Mouse (Mus musculus) mouse trophoblast stem cell (cell line): ENCODE results near the gene Gm15557.
"Not testable (repeated sequence)": the region's sequence is repeated elsewhere in the genome, so short reads cannot be mapped to it uniquely, and the experiment has no call there.

Experiments used
- in situ Hi-C, 2 experiments: fragments of 300-500 bp; cut with MseI, MboI; formaldehyde crosslinking; loops; 2 replicates in 1 of 2; 3 replicates in 1 of 2; pipeline ENCODE4 v1.15.1; 2025

Gene Gm15557

DNA sequence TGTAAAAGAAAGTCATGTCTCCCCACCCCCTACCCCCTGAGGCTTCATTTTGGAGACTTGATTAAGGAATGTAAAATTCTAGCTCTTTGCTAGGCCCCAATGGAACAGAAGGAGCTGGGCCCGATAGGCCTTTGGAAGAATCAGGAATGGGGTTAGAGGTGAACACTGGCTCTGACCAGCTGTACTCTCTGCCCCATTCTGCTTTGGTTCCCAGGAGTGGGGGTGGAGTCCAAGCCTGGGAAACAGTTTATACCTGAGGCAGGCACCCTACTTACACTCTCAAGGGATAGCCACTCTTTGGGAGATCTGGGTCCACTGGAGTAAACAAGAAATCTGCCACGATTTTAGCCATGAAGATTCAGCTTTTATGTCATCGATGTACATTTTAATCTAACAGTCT is at the start of gene Gm15557:
Gene Gm15557, plus strand, starts transcription at position 48 of the 400 bp plus-strand sequence.
- in situ Hi-C loops, result no loop called here

DNA sequence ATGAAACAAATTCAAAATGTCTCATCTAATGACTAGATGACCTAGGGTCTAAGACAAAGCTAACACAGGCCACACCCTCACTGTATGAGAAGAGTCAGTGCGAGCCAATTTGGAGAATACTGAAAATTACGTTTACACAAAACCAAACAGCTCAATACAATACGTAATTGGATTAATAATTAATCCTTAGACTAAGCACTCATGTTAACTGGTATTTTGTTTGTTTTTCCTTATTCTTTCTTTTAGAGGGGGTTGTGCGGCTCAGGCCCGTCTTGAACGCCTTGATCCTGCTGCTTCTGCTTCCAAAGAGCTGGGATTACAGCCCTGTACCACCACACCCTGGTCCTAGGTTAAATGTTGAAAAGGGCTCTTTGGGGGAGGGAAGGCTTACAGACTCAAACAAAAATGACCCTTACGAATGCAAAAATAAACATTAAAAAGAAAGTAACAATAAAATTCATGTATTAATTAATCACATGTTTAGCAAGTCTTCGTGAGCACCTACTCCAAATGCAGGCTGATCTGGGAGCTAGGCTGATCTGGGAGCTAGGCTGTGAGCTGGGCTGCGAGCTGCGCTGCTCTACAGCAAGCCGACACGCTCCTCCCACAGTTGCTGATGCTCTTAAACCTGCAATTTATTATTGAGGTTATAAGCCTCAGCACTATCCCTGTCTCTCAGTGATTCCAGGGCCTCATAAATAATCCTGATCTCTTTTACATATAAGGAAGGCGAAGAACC is 46.1 kb upstream of the Gm15557 start:
- in situ Hi-C loops, result no loop called here

DNA sequence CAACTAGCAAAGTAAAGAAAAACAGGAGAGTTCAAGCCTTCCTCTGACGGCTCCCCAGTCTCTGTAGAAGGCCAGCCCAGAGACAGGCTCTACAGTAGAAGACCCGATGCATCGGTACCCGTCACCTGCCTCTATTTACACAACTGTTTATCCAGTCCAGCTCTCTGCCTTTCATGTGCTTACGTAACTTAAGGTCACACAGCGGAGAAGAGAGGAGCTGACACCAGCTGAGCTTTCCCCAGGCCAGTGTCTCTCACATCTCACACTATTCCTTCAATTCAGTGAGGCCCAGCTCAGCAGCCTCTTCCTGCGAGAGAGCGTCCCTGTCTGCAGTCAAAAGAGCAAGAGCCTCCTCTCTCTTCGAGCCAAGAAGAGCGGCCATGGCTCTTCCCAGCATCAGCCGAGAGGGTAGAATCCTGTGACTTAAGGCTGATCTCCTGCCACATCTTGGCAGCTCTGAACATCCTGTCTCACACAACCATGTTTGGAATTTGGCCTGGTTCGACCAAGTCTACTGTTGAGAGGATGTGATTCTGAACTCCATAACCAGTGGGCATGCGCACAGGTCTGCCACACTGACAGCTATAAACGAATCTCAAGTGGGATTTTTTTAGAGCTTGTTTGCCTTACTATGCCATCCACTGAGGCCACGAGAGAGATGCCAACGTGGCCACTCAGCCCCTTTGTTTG is 45.3 kb upstream of the Gm15557 start:
- in situ Hi-C loops, result no loop called here

DNA sequence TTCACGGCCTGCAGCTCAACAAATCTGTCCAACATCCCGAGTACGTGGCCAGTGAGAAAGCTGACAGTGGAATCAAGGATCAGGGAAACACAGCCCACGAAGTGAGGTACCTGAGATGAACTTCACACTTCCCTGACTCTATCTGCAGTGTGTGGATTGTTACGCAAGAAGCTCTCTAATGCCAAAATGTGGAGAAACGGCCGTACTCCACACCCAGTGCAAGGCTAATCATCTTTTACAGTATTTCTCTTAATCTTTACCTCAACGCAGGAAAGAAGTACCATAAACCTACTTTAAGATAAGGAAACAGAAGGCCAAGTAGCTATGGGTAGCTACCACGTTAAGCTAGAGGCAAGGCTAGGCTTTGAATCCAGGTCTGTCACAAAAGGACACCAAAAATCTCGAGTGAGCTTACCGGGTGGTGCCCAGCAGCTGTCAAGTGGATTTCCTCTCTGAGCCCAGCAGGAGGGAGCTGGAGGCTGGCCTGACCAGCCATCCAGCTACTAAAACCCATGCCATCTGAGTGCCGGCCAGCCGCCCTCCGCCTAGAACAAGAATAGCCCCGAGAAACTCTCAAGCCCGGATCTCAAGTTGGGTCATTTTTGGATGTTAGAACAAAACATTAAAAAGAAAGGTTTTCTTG is 37.4 kb upstream of the Gm15557 start:
- in situ Hi-C loops, result no loop called here

DNA sequence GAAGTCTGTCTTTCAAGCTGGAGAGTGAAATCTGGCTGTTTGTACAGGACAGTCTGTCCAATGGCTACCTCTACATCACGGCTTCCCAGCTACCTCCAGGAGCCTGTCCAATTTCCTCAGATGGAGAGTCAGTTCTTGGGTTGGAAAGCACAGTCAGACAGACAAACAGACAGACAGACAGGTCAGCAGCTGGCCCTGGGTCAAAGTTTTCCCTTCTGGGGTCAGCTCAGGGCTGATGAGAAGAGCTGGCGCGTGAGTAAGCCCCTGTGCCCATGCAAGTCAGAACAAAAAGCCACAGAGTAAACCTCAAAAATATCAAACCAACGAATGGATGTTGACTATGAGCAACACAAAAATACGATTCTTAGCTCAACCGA is 36.9 kb upstream of the Gm15557 start:
- in situ Hi-C loops, result no loop called here

DNA sequence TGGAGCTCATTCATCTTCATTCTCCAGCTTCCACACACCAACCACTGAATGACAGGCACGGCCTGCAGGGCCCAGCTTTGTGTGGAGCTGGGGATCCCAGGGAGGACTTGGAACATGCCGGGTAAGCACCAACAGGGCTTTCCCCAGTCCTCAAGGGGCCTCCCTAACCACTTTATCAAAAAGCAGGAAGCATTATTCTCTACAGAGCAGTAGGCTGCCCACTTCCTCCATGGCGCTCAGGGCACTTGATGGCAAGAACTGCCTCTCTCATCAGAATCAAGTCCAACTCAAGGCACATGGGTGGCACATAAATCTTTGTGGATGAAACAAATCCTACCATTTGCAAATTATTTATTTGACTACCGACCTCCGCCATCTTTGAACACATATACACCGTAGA is 25.8 kb upstream of the Gm15557 start:
- in situ Hi-C loops, result no loop called here

DNA sequence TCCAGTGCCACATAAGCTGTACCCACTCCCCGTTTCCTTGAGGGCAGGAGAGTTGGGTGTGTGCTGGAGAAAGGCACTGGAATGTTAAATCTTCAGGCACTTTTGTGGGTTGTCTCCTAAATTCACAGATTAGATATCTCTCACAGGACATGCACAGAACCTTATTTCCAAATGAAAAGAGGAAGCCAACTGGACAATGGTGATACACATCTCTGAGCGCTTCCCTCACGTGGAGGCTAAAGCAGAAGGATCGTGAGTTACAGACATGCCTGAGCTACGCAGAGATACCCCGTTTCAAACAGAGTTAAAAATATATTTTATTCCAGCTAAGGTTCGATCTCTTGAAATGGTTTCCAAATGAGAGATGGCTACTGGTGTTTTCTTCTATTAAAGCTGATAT is 17.4 kb upstream of the Gm15557 start:
- in situ Hi-C loops, result no loop called here

DNA sequence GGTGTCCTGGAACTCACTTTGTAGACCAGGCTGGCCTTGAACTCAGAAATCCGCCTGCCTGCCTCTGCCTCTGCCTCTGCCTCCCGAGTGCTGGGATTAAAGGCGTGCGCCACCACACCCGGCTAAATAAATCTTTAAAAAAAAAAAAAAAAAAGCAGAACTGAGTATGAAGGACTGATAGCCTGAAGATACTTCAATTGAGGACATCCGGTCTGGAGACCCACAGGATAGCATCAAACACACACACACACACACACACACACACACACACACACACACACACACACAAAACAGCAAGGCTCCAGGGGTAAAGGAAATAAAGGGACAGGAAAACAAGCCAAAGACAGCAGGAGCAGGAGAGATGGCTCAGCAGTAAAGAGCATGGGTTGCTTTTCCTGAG is 15.3 kb upstream of the Gm15557 start:
- in situ Hi-C loops, result not testable (repeated sequence)

DNA sequence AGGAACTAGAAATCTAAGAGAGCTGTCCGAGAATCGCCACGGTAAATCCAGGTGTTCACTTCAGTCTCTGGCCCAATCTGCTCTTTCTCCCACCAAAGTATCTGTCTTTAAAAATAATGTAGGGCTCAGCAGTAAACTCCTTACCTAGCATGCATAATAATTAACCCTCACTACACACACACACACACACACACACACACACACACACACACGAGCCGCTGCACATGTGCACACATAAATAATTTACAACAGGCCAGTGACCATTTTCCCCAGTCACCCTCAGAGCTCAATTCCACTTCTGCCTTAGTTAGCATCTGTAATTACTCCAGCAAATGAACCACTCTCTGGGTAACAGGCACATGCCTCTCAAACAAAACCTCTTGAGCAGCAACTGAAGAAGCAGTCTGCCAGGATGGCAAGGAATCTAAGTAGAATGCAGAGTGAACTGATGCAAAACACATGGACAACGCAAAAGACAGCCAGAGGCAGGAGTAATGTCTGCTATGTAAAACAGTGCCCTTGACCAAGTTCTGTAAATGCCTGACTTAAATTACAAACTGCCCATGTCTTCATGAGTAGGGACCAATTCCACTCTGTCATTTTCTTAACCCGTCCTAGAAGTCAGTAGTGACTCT is 11.7 kb upstream of the Gm15557 start:
- in situ Hi-C loops, result no loop called here

DNA sequence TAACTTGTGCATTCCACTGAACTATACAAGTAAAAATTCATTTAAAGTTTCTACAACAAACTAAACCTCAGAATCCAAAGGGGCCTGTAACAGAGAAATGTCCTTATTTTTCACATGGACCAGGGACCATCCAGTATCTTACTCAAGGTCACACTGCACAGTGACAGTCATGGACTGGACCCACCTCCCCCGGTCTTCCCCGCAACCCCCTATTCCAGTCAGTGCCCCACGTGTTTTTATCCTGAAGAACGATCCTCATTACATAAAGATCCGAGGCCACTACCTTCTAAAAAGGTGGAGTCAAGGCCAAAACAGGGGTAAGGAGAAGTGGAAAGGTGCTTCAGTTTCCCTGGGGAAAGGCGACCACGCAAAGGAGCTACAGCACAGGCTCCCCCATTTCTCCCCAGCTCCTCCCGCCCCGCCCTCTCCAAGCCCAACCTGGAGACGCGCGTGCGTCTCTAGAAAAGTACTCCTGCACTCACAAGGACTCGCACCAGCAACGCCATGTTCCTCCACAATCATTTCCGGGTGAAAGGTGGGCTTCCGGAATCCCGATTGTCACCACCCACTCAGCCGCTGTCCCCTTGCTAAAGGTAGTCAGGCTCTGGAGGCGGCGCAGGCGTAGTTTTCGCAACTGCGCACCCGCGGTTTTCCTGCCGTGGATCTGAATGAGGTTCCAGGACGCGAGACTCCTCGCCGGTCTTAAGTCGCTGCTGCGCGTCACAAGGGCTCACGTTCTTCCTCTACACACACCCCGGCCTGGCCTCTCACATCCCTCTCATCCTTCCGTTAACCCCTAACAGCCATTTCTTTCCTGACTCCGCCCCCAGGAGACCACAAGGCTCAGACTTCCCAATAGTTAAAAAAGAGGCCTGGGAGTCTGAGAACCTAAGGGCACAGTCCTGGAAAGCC is 10.7 kb upstream of the Gm15557 start, which contains the start of gene Uqcc1:
Gene Uqcc1, minus strand, starts transcription at position 780 of the 912 bp plus-strand sequence.
- in situ Hi-C loops, result no loop called here

DNA sequence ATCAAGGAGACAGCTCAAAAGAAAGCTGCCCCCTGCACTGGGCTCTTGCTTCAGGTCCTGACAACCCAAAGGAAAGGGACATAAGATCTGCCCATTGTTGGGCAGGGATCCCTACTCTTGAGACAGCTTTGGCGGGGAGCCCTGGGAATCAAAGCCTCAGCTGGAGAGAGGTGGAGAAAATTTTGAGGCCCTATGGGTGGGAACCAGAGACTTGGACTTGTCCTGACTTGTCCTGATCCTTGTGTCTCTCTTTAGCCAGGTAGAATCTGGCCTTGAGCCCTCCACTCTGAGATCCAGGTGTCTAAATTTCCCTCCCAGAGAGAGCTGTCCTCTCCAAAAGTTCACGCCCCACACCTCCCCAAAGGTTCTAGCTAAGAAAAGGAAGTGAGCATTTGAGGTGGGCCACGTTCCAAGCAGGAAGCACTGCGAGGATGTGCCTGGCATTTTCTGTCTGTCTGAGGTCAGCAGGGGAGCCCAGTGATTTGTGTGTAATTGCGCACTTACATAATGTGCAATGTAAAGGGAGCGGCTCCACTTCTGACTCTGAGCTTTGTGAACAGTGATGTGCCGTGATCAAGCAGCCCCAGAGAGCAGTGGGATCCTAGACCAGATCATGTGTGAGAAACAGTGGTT is 515 bp upstream of the Gm15557 start:
- in situ Hi-C loops, result no loop called here

DNA sequence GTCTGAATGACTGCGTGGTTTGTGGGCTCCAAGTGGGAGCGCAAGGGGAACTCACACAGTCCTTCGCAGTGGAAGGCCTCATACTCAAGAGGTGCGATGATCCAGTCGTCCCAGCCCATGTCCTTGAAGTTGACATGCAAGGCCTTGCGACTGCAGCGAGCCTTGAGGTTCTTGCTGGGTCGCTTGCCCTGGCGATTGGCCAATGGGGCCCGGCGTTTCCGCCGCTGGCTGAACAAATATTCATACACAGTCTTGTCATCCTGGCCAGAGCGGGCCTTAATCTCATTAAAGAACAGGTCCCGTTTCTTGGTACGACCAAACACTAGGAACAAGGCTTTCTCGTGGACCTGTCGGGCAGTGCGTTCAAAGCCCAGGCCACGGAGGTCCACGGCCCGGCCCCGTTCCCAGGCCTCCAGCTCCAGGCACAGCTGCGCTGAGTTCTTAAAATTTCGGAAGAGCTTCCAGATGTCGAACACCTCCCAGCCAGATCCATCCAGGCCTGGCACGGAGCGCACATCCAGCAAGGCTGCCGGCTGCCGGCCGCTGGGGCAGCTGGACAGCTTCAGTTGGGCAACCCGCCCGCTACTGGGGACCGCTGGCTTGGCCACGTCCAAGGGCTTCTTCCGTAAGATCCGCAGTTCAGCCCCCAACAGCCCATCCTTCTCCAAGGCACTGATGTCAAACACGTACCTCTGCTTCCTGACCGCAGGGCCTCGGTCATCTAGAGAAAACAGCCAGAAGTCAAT is 1.3 kb downstream of the Gm15557 start:
- in situ Hi-C loops, result no loop called here

DNA sequence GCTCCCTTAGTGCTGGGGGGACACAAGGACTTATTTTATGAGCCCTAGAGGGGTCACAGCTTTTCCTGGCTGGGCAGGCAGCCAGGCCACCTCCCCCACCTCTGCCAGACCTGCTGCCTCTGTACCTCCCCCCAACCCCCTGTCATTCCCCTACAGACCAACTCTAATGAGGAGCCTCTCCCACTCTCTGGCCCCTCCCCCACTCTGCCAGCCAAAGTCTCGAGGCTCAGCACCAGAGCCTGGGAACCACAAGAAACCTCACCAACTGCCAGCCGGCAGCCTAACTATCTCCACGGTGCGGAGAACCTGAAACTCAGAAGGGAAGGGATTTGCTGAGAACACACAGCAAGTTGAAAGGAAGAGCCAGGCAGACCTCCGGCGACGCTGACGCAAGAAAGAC is 2.9 kb downstream of the Gm15557 start:
- in situ Hi-C loops, result no loop called here

DNA sequence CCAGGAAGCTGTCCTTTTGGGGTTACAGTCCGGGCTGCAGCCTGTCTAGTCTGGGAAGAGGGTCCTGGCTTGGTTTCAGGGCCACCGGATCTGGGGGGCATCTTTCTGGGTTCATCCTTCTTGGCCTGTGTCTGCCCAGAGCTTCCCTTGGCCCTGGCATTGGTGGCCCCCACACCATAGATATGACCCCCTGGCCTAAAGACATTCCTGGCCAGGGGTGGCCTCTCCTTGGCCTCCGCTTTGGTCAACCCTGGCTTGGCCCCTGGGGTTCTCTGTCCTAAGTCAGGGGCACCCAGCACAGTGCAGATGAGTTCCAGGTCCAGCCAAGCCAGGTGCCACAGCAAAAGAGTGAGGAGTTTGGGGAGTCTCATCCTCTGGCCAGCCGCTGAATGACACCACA is 4.2 kb downstream of the Gm15557 start:
- in situ Hi-C loops, result loop anchor here (5.0 kb wide), 2 partner anchors 97 to 102 kb away; no protein-coding TSS in a partner anchor

DNA sequence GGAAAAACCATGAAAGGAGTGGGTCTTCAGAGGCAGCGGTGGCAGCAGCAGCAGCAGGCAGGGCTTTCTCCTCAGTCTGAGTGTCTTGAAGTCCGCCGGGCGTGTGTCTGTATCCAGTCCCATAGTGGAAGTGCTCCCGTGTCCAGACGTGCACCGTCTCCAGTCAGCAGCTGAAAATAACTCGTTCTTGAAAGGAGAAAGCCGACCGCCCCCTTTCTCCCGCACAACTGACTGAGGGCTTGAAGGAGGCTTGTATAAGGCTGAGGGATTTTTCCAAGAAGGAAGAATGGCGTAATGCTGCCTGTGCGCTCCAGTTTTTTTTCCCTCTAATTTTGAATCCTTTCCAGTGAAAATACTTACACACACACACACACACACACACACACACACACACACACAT is 4.6 kb downstream of the Gm15557 start, which contains the start of gene Gdf5:
Gene Gdf5, minus strand, starts transcription at position 244 of the 400 bp plus-strand sequence.
- in situ Hi-C loops, result loop anchor here (5.0 kb wide), 2 partner anchors 98 to 103 kb away; no protein-coding TSS in a partner anchor

DNA sequence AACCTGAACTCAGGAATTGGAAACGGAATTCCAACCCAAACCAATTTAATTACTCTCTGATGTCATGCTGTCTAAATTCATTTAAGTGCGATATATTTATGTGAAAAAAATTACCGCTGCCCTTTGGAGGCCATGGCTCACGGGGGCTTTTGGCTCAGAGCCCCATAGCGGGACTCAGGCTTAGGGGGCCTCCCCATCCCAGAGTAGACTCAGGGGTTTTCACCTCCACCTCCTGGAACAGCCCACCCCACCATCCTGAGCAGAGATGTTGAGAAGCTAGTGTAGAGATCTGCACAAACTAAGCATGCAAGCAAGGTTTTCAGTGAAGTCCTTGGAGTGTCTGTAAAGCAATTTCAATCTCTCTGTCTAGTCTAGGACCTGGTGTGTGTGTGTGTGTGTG is 5.1 kb downstream of the Gm15557 start:
- in situ Hi-C loops, result loop anchor here (5.0 kb wide), 2 partner anchors 98 to 103 kb away; no protein-coding TSS in a partner anchor

DNA sequence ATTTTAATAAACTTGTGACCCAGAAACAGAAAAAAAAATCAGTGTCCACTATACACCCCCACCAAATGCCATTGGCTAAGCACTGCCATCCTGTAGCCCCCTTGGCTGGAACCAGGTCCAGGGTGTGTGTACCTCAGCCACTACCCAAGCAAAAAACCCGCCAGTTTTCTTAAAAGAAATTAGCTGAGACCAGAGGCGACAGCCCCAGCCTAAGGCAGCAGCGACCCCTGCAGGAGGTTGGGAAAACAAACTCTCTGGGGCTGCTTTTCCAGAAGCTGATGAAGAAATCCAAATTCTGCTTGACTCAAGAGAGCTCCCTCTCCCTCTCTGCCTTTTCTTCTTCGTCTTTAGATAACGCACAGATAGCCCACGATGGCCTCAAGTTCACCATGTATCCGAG is 5.5 kb downstream of the Gm15557 start:
- in situ Hi-C loops, result loop anchor here (5.0 kb wide), 2 partner anchors 99 to 104 kb away; no protein-coding TSS in a partner anchor

DNA sequence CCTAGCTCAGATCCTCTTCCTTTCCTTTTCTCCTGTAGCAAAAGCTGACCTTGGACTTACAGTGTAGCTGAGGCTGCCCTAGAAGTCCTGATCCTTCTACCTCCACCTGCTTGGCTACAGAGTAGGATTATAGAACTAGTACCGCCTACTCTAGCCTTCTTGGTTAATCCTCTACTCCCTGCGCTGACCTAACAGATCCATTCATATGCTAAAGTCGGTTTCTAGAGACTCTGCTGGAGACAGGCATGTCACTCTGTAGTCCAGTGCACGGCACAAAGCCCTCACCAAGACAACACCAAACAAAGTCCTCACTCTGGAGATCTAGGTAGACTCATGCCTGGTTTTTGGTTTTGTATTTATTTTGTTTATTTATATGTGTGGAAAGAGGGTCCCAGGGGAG is 6.0 kb downstream of the Gm15557 start:
- in situ Hi-C loops, result loop anchor here (5.0 kb wide), 2 partner anchors 99 to 104 kb away; no protein-coding TSS in a partner anchor

DNA sequence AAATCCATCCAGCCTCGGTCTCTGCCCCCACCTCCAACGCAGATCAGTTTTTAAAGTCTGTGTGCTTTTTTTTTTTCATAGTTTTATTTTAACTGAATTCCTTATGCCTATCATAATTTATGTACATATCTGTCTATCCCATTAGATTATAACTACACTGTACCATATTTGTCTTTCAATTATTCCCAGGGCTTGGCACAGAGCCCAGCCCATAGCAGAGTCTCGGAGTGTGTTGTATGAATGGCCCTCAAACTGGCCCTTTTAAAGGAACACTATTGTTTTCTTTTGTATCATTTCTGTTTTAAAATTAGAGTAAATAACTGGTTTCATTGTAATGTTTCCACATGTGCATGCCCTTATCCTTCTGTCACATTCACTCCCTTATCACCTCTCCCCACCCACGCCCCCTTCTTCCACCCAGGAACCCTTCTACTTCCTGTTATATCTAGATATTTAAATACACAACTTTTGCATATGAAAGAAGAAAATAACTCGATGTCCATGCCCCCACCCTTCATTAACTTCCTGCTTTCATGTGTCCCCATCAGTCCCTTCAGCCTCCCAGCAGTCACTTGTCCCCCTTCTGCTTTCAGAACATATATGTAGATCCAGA is 7.0 kb downstream of the Gm15557 start:
- in situ Hi-C loops, result loop anchor here (5.0 kb wide), 2 partner anchors 100 to 105 kb away; no protein-coding TSS in a partner anchor
